Mouse (Mus musculus) frontal cortex, adult (tissue): ENCODE measurements around the gene Nr2f1.
"Not testable (repeated sequence)": the region's sequence is repeated elsewhere in the genome, so short reads cannot be mapped to it uniquely, and the experiment has no call there.

Experiments used
- ATAC-seq: cut with Nextera tagmentation; 2 replicates; pipeline ENCODE4 v1.9.2; 2017; ENCODE audit warnings: mild to moderate bottlenecking, moderate library complexity, mixed read lengths; ENCODE audit not compliant: low TSS enrichment

Gene Nr2f1

DNA sequence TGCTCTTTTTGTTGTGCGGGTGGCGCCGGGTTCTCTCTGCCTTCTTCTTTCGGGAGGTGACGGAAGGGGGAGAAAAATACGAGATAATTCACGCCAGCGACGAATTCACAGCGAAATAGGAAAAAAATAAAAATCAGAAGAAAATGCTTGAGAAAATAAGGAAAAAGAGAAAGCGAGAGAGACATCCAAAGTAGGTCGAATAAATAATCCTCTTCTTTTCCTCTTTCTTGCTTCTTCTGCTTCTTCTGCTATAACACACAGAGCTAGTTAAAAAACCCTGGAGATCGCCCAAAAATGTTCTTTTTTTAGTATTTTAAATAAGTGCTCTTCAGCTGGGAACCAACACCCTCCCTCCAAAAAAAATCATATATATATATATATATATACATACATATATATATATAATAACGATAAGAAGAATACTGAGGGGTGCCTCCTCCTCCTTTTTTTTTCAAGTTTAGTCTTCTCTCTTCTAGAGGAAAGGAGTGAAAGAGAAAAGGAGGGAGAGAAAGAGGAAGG lies at the start of gene Nr2f1:
Nr2f1 (minus strand) TSS at position 116 of the 519 bp plus-strand sequence.
- no peak for ATAC-seq

GRCm38 (mm10) chr13:78221680-78222079 lies 22.1 kb upstream of the Nr2f1 start:
- no peak for ATAC-seq

GRCm38 (mm10) chr13:78220238-78220637 lies 20.7 kb upstream of the Nr2f1 start:
- ATAC-seq: not testable (repeated sequence)

DNA sequence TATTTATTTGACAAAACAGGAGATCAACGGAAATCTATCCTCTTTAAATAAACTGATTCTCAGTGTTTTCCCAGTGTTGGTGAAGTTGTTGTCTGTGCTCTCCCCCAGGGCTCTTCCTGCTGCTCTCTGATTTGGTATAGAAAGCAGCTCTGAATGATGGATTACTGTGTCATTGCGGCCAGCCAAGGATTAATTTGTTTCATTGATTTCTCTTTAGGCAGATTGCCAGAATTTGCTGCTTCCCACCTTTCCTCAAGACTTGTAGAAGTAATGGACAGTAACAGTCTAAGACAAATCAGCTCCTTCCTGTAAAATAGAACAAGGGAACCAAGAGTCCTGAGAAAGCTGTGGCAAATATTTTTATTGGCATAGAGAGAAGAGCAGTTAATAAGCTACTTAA lies 15.7 kb upstream of the Nr2f1 start:
- ATAC-seq: no peak

DNA sequence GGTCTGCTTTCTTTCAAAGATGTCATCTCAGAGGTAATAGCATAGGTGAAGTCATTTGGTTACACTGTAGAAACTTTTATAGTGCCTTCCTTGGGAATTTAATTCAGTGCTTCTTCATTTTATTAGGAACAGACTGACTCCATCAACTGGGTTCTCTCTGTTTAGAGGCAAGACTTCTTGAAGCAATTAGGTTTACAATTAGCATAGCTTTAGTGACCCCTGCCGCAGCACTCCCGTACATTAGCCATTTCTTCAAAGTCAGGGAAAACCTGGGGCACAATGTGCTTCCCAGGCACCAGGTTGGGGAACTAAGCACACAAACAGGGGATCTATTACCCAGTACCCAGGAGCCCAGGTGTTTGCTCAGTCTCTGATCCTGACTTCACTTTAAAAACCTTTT lies 13.6 kb upstream of the Nr2f1 start:
- ATAC-seq: no peak

DNA sequence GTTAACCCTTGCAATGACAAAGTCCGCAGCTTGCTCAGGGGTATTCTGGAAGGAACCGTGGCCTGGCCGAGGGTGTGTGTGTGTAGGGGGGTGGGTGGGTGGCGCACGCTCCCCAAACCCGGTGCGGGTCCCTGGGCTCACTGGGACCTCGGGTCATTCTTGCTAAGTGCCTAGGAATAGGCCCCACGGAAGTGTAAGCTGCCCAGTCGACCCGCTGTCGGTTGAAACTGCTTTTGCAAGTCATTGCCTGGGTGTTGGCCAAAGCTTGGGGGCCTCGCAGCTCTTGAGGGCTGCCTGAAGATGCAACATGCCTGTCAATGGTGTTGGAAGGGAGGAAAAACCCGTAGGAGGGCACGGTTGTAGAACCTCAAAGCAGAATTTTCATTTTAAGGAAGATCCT lies 12.6 kb upstream of the Nr2f1 start:
- ATAC-seq: peak; percentile 7; the same call in 1 of the 2 replicates

DNA sequence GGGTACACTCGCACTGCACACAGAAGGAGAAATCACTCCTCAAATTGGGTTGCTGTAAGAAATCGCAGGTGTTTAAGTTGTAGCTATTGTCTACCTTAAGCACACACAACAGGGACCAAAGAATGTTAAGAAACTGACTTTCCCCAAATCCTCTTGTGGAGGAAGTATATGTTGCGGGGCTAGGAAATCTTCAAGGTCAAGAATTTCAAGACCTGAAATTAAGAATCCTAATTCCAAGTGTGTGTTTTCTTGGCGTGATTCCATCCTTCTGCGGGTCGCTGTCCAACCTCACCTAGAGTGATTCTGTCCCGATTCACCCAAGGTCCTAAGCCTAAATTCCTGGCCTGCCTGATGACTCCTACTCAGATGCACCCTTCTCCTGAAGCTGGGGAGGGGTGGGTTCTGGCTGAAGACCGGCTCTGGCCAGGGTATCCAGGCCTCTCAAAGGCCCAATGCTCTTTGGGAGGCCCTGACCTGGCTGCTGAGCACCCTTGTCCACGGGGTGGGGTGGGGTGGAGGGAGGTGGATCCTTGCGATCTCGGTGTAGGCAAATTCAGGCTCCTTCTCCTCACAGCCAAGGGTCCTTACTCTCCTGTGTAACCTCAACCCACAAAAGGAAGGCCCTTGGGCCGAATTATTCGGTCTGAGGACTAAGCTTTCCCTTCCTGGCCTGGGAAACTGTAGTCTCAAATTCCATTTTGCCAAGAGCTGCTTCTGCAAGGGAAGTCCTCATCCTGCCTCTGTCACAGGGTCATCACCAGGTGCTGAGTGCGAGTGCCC lies 11.9 kb upstream of the Nr2f1 start:
- no peak for ATAC-seq

GRCm38 (mm10) chr13:78210748-78211089 lies 11.2 kb upstream of the Nr2f1 start:
- peak; percentile 15 for ATAC-seq

DNA sequence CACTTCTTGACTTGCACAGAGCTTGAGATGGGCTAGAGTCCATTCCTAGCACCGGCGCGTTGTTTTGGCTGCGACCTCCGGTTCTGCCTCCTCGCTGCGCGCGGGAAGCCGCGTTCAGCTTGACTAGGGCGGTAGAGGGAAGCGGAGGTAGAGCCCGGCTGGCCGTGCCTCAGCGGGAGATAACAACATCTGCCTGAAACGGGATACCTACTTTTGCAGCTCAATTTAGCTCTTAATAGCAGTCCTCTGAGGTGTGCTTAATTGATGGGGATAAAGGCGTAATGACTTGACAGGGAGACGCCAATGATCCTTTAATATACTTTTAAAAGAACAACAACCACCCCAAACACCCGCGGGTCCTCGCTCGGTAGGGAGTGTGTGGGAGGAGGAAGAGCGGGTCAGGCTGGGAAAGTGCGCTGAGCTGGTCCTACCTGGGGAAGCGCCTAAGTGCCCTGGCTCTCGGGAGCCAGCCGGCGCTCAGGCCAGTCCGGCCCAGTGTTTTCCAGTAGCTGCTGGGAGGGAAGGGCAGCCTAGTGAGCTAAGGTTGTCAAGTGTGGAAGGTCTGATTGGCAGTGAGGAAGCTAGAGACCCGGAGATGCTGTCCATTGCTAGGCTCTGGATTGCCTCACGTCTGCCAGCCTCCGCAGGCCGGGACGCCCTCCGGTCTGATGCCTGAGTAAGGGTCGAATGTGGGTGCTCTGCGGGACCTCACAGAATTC lies 10.6 kb upstream of the Nr2f1 start:
- peak; percentile 30 for ATAC-seq

- peak; percentile 38 for ATAC-seq
These were observed 10.1 kb upstream of the Nr2f1 start for GRCm38 (mm10) chr13:78209611-78210028.

- ATAC-seq: no peak
These were observed 9.3 kb upstream of the Nr2f1 start for GRCm38 (mm10) chr13:78208689-78209410.

DNA sequence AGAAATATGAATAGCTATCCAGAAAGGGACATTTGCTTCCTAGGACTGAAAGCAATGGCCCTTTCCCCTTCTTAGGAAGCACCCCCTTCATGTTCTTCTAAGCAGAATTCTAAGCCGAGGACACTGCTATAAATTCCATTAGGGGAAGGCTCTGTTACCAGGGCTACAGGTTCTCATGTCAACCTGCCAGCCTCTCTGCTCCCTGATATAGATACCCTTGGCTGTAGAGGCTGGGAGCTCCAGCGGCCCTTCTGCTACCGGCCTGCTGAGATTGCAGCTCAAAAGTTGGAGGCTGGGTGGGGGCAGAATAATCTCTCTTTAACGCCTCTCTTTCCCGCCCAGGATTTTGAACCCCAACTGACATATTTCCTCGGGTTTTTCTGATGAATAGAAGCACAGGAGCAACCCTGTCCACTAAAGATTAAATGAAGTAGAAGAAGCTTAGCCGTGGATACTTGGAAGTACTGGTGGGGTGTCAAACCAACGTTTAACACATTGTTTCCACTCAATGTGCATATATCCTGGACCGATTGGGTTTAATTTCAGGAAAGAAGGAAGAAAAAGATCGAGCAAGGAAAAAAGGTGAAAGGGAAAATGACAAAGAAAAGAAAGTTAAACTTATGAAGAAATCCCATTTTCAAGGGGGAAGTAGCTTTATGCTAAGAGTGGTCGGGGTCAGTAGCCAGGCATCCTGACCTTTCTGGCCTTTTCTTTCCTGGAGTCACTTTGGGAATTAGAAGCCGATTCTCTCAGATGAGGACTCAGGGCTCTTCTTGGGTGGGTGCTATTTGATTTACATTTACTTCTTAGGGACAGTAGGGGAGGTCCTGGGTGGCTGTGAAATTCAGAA lies 8.5 kb upstream of the Nr2f1 start:
- no peak for ATAC-seq

GRCm38 (mm10) chr13:78206891-78207430 lies 7.4 kb upstream of the Nr2f1 start:
- ATAC-seq: no peak

- no peak for ATAC-seq
These were observed 5.9 kb upstream of the Nr2f1 start for GRCm38 (mm10) chr13:78205426-78205825.

DNA sequence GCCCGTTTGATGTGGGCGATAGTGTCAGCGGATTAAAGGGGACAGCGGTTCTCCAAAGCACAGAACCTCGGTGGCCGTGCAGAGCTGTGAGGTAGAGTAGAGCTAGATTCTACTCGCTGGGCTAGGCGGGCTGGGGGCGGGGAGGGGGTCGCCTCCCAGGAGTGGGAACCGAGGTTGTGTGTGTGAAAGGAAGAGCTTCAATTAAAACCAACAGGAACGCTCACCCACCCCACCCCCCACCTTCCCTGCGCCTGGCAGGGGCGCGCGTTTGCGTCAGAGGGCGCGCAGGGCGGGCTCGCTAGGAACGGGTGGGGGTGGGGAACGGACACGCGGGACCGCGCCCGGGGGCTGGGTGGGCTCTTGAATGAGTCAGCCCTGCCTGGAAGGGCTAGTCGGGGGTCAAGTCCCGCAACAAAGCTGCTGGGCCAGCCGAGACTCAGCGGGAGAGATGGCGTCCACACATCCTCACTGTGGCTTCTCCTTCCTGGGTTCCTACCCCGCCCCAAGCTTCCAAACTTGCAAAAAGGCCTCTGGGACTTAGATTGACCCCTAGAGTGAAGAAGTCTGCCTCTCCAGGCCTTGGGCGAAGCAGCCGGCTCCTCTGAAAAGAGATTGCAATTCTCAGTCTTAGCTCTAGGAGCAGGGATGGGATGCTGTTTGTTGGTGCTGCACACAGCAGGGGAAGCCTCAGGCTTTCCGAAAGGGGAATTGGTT lies 3.9 kb upstream of the Nr2f1 start:
- peak; percentile 24 for ATAC-seq

- ATAC-seq: peak; percentile 10
These were observed 3.2 kb upstream of the Nr2f1 start for GRCm38 (mm10) chr13:78202574-78203347.

- peak; percentile 11 for ATAC-seq
These were observed 2.5 kb upstream of the Nr2f1 start for GRCm38 (mm10) chr13:78201871-78202565.

DNA sequence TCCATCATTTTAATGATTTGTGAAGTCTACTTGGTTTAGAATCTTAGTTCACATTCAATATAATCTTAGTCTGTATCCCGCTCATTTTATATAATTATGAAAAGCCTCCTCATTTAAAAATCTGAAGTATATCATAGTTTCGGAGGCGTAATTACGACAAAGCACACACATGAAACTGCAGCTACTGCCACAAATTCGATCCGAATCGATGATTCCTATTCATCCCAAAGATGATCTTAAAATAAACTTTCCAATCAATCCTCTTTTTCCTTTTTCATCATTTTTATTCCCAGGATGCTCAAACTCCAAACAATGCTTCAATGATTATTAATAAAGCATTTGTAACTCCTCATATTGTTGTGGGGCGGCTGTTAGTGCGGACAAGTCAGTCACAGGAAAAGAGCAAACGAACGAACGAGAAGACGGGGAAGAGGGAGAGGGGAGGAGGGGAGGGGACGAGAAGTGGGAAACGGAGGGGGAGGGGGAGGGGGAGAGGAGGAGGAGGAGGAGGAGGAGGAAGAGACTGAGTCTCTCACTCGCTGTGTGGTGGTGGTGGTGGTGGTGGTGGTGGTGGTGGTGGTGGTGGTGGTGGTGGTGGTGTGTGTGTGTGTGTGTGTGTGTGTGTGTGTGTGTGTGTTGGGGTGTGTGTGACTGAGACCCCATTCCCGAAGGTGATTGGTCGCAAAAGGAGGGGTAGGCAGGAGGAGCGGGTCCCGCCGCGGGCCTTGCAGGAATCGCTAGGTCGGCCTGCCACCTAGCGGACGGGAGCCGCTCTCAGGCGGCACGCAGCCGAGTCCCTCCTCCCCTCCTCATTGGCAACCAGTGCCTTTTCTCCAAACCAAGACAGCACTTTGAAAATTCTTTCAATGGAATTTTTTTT lies 1.7 kb upstream of the Nr2f1 start:
- ATAC-seq: peak; percentile 55
